Mouse (Mus musculus) kidney, adult 2 months (tissue): Measurements from ENCODE around the gene Ctc1. TPM values are rescaled to one million over a fixed set of nuclear protein-coding genes. Genes with fewer than 3 reads are reported as not detected.

Experiments used
- DNase-seq: peaks from one replicate; pipeline ENCODE4 v3.0.0; 2021
- H3K27ac ChIP-seq: fragments of 200-500 bp; 2 replicates; pipeline ENCODE4 v1.5.1; 2012; ENCODE audit warnings: low read depth, low read length, control low read depth, inconsistent platforms; ENCODE audit not compliant: insufficient read depth
- H3K27me3 ChIP-seq: fragments of 200-500 bp; replicated peaks from 2 replicates; pipeline ENCODE4 v1.6.1; 2012; ENCODE audit warnings: mild to moderate bottlenecking, moderate library complexity, low read length, inconsistent platforms; ENCODE audit not compliant: control insufficient read depth, insufficient read depth
- H3K36me3 ChIP-seq: fragments of 200-500 bp; 2 replicates; pipeline ENCODE4 v1.6.1; 2012; ENCODE audit warnings: mild to moderate bottlenecking, moderate library complexity, low read length, inconsistent platforms; ENCODE audit not compliant: control insufficient read depth, insufficient read depth
- H3K4me1 ChIP-seq: fragments of 200-500 bp; 2 replicates; pipeline ENCODE4 v1.6.1; 2011; ENCODE audit warnings: low read length; ENCODE audit not compliant: control insufficient read depth, insufficient read depth
- H3K4me3 ChIP-seq: fragments of 200-500 bp; 2 replicates; pipeline ENCODE4 v1.5.1; 2011; ENCODE audit warnings: mild to moderate bottlenecking, low read depth, low read length, control low read depth; ENCODE audit not compliant: insufficient read depth
- CTCF ChIP-seq: fragments of 200-500 bp; conservative IDR thresholded peaks from 2 replicates; pipeline ENCODE4 v1.5.1; 2011; ENCODE audit warnings: low read depth, mild to moderate bottlenecking, control low read depth, low read length, moderate library complexity, mixed read lengths; ENCODE audit not compliant: insufficient read depth, insufficient read length
- POLR2A ChIP-seq: fragments of 200-500 bp; IDR thresholded peaks from one replicate; pipeline ENCODE4 v1.6.1; 2011; ENCODE audit warnings: low read depth, low read length, control low read depth
- WGBS: fragments of 180-500 bp; shearing (Covaris S2); methylation state at CpG from one replicate; pipeline ENCODE4 v1.1.7; 2018; 5-methylcytosine and 5-hydroxymethylcytosine counted together
- polyA plus RNA-seq: library from polyadenylated mRNA; depleted of rRNA; stranded (reverse); fragments of >200 nt; gene quantifications from 2 replicates; pipeline ENCODE4 v1.2.3, GENCODE M21; 2012

Ctc1 gene
- polyA plus RNA-seq, 1 experiment = 30.1 TPM

GRCm38 (mm10) chr11:69037231-69038061 is 21.7 kb downstream of the Ctc1 start:
- peak overlapping the region; percentile 10; the same call in 1 of the 2 replicates for H3K27ac ChIP-seq
- no peaks in the 10 kb centered on the region for H3K27me3 ChIP-seq
- H3K4me3 ChIP-seq = peak overlapping the region; percentile 71
- peaks cover 5% of the 10 kb centered on the region; the same call in 1 of the 2 replicates for H3K4me1 ChIP-seq
- H3K36me3 ChIP-seq = no peaks in the 10 kb centered on the region
- peak; percentile 94 for DNase-seq
- 6% methylated on average over 34 of the region's 34 CpGs for WGBS
- TF ChIP-seq POLR2A = no peak
- TF ChIP-seq CTCF = no peak

DNA sequence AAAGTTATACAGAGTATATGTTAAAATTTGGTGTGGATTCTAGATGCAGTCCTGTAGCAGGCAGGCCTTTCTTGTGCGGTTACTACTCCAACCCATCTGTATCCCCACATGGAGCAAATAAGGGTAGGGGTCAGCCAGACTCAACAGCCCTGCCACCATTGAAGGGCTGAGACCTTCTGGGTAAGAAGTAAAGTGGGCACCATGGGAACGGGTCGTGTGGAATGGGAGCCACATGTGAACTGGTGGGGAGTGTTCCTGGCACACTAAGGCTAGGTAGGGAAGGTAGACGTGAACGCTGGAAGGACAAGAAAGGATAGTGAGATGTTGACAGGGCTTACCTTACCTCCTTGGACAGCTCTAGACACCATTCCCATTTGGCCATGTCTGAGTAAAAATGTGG is 22.5 kb downstream of the Ctc1 start:
- Histone ChIP-seq H3K27me3 (no peaks in the 10 kb centered on the region), H3K36me3 (no peaks in the 10 kb centered on the region), H3K4me1 (peaks cover 5% of the 10 kb centered on the region; the same call in 1 of the 2 replicates), H3K4me3 (no peak overlapping the region), H3K27ac (no peak overlapping the region)
- DNase-seq = no peak
- 90% methylated on average over 5 of the region's 5 CpGs for WGBS
- no peak for TF ChIP-seq CTCF
- no peak for TF ChIP-seq POLR2A

DNA sequence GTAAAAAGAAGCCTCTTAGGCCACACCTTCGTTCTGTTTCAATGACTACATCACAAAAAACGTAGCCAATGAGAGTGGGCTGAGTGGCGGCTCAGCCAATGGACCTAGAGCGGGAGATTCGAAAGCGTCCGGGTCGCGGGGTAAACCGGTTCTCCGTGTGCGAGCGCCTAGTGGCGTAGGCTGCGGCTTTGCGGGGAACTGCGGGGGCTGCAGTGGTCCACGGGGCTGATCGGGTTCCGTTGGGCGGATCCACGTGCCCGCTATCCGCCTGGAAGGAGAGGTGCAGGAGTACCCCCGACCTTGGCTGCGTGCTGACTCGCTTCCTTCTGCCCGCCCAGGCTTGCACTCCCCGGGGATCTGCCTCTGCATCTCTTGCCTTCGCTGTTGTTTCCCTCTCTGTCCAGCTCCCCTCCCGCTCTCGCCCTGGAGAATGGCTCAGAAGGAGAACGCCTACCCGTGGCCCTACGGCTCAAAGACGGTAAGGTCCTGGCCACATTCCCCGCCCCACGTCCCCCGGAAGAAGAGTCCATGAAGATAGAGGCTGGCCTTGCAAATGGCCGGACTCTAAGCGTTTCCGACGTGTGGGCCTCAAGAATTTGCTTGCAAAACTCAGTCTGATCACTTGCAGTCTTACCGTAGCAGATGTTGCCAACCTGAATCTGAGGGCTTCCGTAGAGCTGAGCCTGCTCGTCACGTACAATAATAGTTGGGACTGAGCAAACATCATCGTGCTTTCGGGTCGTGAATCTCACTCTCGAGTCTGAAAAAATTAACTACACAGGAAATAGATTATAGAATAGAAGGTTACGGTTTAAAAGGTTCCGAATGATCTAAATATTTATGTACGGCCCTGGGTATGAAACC is 30.1 kb downstream of the Ctc1 start, which contains the start of gene Aurkb:
Aurkb (plus strand) TSS at position 117 of the 864 bp plus-strand sequence.
- no peaks in the 10 kb centered on the region for H3K36me3 ChIP-seq
- H3K4me3 ChIP-seq = peak within 1 kb of the TSS; percentile 70
- TF ChIP-seq POLR2A (no peak), CTCF (no peak)
- DNase-seq = peak; percentile 92
- H3K27me3 ChIP-seq = no peaks in the 10 kb centered on the region
- WGBS = 1% methylated on average over 54 of the region's 54 CpGs
- H3K27ac ChIP-seq = no peak within 1 kb of the TSS
- H3K4me1 ChIP-seq = no peaks in the 10 kb centered on the region; the same call in 1 of the 2 replicates

- Histone ChIP-seq H3K4me1 (no peaks in the 10 kb centered on the region; the same call in 1 of the 2 replicates), H3K27me3 (no peaks in the 10 kb centered on the region), H3K36me3 (no peaks in the 10 kb centered on the region), H3K4me3 (peak overlapping the region; percentile 12; the same call in 1 of the 2 replicates), H3K27ac (no peak overlapping the region)
- TF ChIP-seq POLR2A (no peak), CTCF (no peak)
- WGBS = 19% methylated on average over 9 of the region's 9 CpGs
- DNase-seq = no peak
These were observed 30.7 kb downstream of the Ctc1 start for GRCm38 (mm10) chr11:69046395-69046774.

DNA sequence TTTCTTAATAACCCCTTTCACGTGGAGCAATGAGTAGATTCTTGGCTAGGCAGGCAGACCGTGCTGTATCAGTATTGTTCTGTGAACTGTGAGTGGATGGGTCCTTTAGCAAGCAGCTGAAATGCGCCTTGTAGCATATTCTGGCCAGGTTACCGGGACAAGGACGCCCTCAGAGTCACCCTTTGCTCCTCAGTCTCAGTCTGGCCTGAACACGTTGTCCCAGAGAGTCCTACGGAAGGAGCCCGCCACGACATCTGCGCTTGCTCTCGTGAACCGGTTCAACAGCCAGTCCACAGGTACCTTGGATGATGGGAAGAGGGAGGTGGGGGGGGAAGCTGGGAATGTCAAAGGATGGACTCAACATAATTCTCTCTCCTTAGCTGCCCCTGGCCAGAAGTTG is 31.9 kb downstream of the Ctc1 start:
- no peak for DNase-seq
- no peak overlapping the region for H3K4me3 ChIP-seq
- TF ChIP-seq CTCF = no peak
- no peak for TF ChIP-seq POLR2A
- 84% methylated on average over 12 of the region's 12 CpGs for WGBS
- no peaks in the 10 kb centered on the region for H3K27me3 ChIP-seq
- H3K36me3 ChIP-seq = no peaks in the 10 kb centered on the region
- no peaks in the 10 kb centered on the region; the same call in 1 of the 2 replicates for H3K4me1 ChIP-seq
- H3K27ac ChIP-seq = no peak overlapping the region

DNA sequence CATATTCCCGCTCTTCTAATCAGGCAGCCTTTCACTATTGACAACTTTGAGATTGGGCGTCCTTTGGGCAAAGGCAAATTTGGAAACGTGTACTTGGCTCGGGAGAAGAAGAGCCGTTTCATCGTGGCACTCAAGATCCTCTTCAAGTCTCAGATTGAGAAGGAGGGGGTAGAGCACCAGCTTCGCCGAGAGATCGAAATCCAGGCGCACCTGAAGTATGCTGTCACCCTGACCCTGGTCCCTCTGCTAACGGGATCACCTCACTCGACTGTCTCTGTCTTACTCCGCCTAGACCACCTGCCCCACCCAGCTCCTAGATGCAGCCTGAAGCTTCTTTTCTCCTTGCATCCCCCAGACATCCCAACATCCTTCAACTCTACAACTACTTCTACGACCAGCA is 32.4 kb downstream of the Ctc1 start:
- no peaks in the 10 kb centered on the region for H3K36me3 ChIP-seq
- H3K27ac ChIP-seq = no peak overlapping the region
- H3K4me3 ChIP-seq = no peak overlapping the region
- no peaks in the 10 kb centered on the region for H3K27me3 ChIP-seq
- WGBS = 92% methylated on average over 14 of the region's 14 CpGs
- DNase-seq = no peak
- TF ChIP-seq POLR2A = no peak
- no peak for TF ChIP-seq CTCF
- H3K4me1 ChIP-seq = no peaks in the 10 kb centered on the region; the same call in 1 of the 2 replicates
